ENCODE assay signal across 8 mouse cellular contexts in genomic region chr5:38781813-38782212, GRCm38 (mm10).
A peak's percentile ranks its signal among the peaks of the same experiment; 100 is the strongest.
DNase-seq lines count a peak whose midpoint lies in the region; ATAC-seq and TF ChIP-seq lines count a peak whose summit lies in the region.

No protein-coding gene starts in this region.

- DNase-seq in CD4-positive, CD25-positive, alpha-beta regulatory T cell, adult 2 months (ENCODE audit: low read depth, low spot score) = peak; percentile 70
- peak; percentile 75 to 84 for DNase-seq in cerebellum, postnatal 4 days (ENCODE audit: low spot score in 2 of 2)
- DNase-seq in gastrocnemius, postnatal 36 days = peak; percentile 51 to 53
- peak; percentile 47 to 83 for DNase-seq in kidney, postnatal 36 days
- peak; percentile 90 for DNase-seq in lung, embryonic 14.5 days
- DNase-seq in right cerebral cortex, adult 18-20 months = peak; percentile 74
- peak; percentile 23 for DNase-seq in urinary bladder, postnatal 10 days (ENCODE audit: low spot score)

- WGBS in lung, embryonic 14.5 days = 28% methylated on average over 4 of the region's 4 CpGs

- H3K27me3 ChIP-seq in lung, embryonic 14.5 days (ENCODE audit: insufficient read depth, low read length) = no peaks in the 10 kb centered on the region

- no peaks in the 10 kb centered on the region for H3K36me3 ChIP-seq in lung, embryonic 14.5 days (ENCODE audit: insufficient read depth)

- no peak overlapping the region for H3K4me2 ChIP-seq in lung, embryonic 14.5 days

- no peak overlapping the region for H3K9ac ChIP-seq in lung, embryonic 14.5 days

- peak; percentile 23 for ATAC-seq in activated CD4-positive, CD25-positive, alpha-beta regulatory T cell, adult 4 months
- ATAC-seq in lung, embryonic 14.5 days (ENCODE audit: insufficient read depth) = no peak

- intact Hi-C loops in gastrocnemius, postnatal 36 days (cut with DNase I) = loop anchor here (5.0 to 10.0 kb wide), 2 partner anchors 860 to 1183 kb away; no protein-coding TSS in a partner anchor

- no peaks in the 10 kb centered on the region for H3K9me3 ChIP-seq in lung, embryonic 14.5 days (ENCODE audit: low read depth, low read length)

- TF ChIP-seq CTCF in lung, embryonic 14.5 days (IDR thresholded peaks at IDR 0.05; ENCODE audit: low read depth) = peak; percentile 86

- no peak overlapping the region for H3K27ac ChIP-seq in lung, embryonic 14.5 days (ENCODE audit: low read depth)

- H3K4me3 ChIP-seq in lung, embryonic 14.5 days (ENCODE audit: low read depth, low read length) = no peak overlapping the region

- no peaks in the 10 kb centered on the region for H3K4me1 ChIP-seq in lung, embryonic 14.5 days (ENCODE audit: insufficient read depth)

Comparison
In these comparisons a context has a peak if more than half of its experiments do, and no peak if none do; other contexts are left out.
1. DNase-seq: peak in every context shown above with its lines; median percentile 90 in lung, embryonic 14.5 days; 80 in cerebellum, postnatal 4 days; 74 in right cerebral cortex, adult 18-20 months; 70 in CD4-positive, CD25-positive, alpha-beta regulatory T cell, adult 2 months; 65 in kidney, postnatal 36 days; 52 in gastrocnemius, postnatal 36 days; 23 in urinary bladder, postnatal 10 days.